Mouse (Mus musculus) embryo, embryonic 10 days (tissue): ENCODE data around the gene Primpol.
"Not testable (repeated sequence)": the region's sequence is repeated elsewhere in the genome, so short reads cannot be mapped to it uniquely, and the experiment has no call there.

ENCODE experiments used
- DNase-seq: peaks from one replicate; pipeline ENCODE4 v3.0.0-alpha.2; 2015; ENCODE audit warnings: low spot score

Primpol gene

GRCm38 (mm10) chr8:46603587-46603986 lies 13.4 kb downstream of the Primpol start:
- no peak for DNase-seq

- DNase-seq = peak; percentile 52
Observed at GRCm38 (mm10) chr8:46600959-46601707, 15.9 kb downstream of the Primpol start.

GRCm38 (mm10) chr8:46599314-46599904 lies 17.6 kb downstream of the Primpol start:
- no peak for DNase-seq

GRCm38 (mm10) chr8:46598753-46599152 lies 18.3 kb downstream of the Primpol start:
- DNase-seq = no peak

GRCm38 (mm10) chr8:46598114-46598513 lies 18.9 kb downstream of the Primpol start:
- DNase-seq = no peak

- no peak for DNase-seq
Observed at GRCm38 (mm10) chr8:46597411-46597810, 19.6 kb downstream of the Primpol start.

GRCm38 (mm10) chr8:46596530-46596929 lies 20.5 kb downstream of the Primpol start:
- DNase-seq = no peak

GRCm38 (mm10) chr8:46595593-46595992 lies 21.4 kb downstream of the Primpol start:
- no peak for DNase-seq

- no peak for DNase-seq
Observed at GRCm38 (mm10) chr8:46593772-46594171, 23.2 kb downstream of the Primpol start.

GRCm38 (mm10) chr8:46593067-46593466 lies 23.9 kb downstream of the Primpol start:
- DNase-seq = no peak

GRCm38 (mm10) chr8:46588663-46589062 lies 28.3 kb downstream of the Primpol start:
- no peak for DNase-seq

- DNase-seq = no peak
Observed at GRCm38 (mm10) chr8:46587911-46588310, 29.1 kb downstream of the Primpol start.

- DNase-seq = no peak
Observed at GRCm38 (mm10) chr8:46585576-46585975, 31.4 kb downstream of the Primpol start.

- DNase-seq = not testable (repeated sequence)
Observed at GRCm38 (mm10) chr8:46584328-46584727, 32.7 kb downstream of the Primpol start.

- DNase-seq = no peak
Observed at GRCm38 (mm10) chr8:46578794-46579193, 38.2 kb downstream of the Primpol start.

- DNase-seq = no peak
Observed at GRCm38 (mm10) chr8:46573964-46574363, 43.0 kb downstream of the Primpol start.

- DNase-seq = no peak
Observed at GRCm38 (mm10) chr8:46573446-46573845, 43.6 kb downstream of the Primpol start.

GRCm38 (mm10) chr8:46570673-46571072 lies 46.3 kb downstream of the Primpol start:
- no peak for DNase-seq

GRCm38 (mm10) chr8:46569659-46570441 lies 47.2 kb downstream of the Primpol start:
- DNase-seq = no peak

- no peak for DNase-seq
Observed at GRCm38 (mm10) chr8:46568942-46569341, 48.1 kb downstream of the Primpol start.

GRCm38 (mm10) chr8:46567946-46568345 lies 49.1 kb downstream of the Primpol start:
- DNase-seq = no peak

GRCm38 (mm10) chr8:46566914-46567529 lies 50.0 kb downstream of the Primpol start:
- no peak for DNase-seq
